Mouse (Mus musculus): ENCODE data around the gene Gm5726. TPM values are rescaled to one million over a fixed set of nuclear protein-coding genes. Genes with fewer than 3 reads are reported as not detected.

Gm5726 gene
- not detected in 2 replicates for polyA plus RNA-seq (2015; fragmentation: Nextera tagmentation; extraction: Ambion mirVana)

GRCm38 (mm10) chr7:20545657-20546056 is at the start of gene Gm5726:
Gene Gm5726, minus strand, starts transcription at chr7:20545757.

GRCm38 (mm10) chr7:20576141-20576540 is 30.6 kb upstream of the Gm5726 start, which contains the start of gene Gm4141:
Gene Gm4141, minus strand, starts transcription at chr7:20576241.

GRCm38 (mm10) chr7:20533537-20533936 is 12.0 kb downstream of the Gm5726 start, which contains the start of gene Vmn1r104:
Gene Vmn1r104, plus strand, starts transcription at chr7:20533837.

GRCm38 (mm10) chr7:20510434-20510833 is 35.1 kb downstream of the Gm5726 start, which contains the start of gene Vmn1r103:
Gene Vmn1r103, minus strand, starts transcription at chr7:20510534.

Other genes with a start within 250 kb of the Gm5726 start
- not detected in 2 replicates for gene Gm4133, start 211.7 kb downstream of the Gm5726 start, polyA plus RNA-seq (2015; fragmentation: Nextera tagmentation; extraction: Ambion mirVana)
- not detected in 2 replicates for gene Gm5728, start 170.3 kb downstream of the Gm5726 start, polyA plus RNA-seq (2015; fragmentation: Nextera tagmentation; extraction: Ambion mirVana)
- not detected in 2 replicates for gene Vmn1r100, start 127.8 kb downstream of the Gm5726 start, polyA plus RNA-seq (2015; fragmentation: Nextera tagmentation; extraction: Ambion mirVana)
- gene Vmn1r101, start 103.2 kb downstream of the Gm5726 start, polyA plus RNA-seq (2015; fragmentation: Nextera tagmentation; extraction: Ambion mirVana), result not detected in 2 replicates
- not detected in 2 replicates for gene Gm10670, start 70.8 kb downstream of the Gm5726 start, polyA plus RNA-seq (2015; fragmentation: Nextera tagmentation; extraction: Ambion mirVana)
- gene Vmn1r103, start 35.2 kb downstream of the Gm5726 start, polyA plus RNA-seq (2015; fragmentation: Nextera tagmentation; extraction: Ambion mirVana), result not detected in 2 replicates
- gene Vmn1r104, start 11.9 kb downstream of the Gm5726 start, polyA plus RNA-seq (2015; fragmentation: Nextera tagmentation; extraction: Ambion mirVana), result not detected in 2 replicates
- not detected in 2 replicates for gene Gm4141, start 30.5 kb upstream of the Gm5726 start, polyA plus RNA-seq (2015; fragmentation: Nextera tagmentation; extraction: Ambion mirVana)
- not detected in 2 replicates for gene Gm4513, start 53.3 kb upstream of the Gm5726 start, polyA plus RNA-seq (2015; fragmentation: Nextera tagmentation; extraction: Ambion mirVana)
- gene Vmn1r107, start 123.2 kb upstream of the Gm5726 start, polyA plus RNA-seq (2015; fragmentation: Nextera tagmentation; extraction: Ambion mirVana), result not detected in 2 replicates
- gene Vmn1r111, start 157.5 kb upstream of the Gm5726 start, polyA plus RNA-seq (2015; fragmentation: Nextera tagmentation; extraction: Ambion mirVana), result not detected in 2 replicates
- not detected in 2 replicates for gene Gm10668, start 184.9 kb upstream of the Gm5726 start, polyA plus RNA-seq (2015; fragmentation: Nextera tagmentation; extraction: Ambion mirVana)
- not detected in 2 replicates for gene Vmn1r112, start 225.4 kb upstream of the Gm5726 start, polyA plus RNA-seq (2015; fragmentation: Nextera tagmentation; extraction: Ambion mirVana)
- not detected in 2 replicates for gene Vmn1r113, start 241.5 kb upstream of the Gm5726 start, polyA plus RNA-seq (2015; fragmentation: Nextera tagmentation; extraction: Ambion mirVana)

All from skeletal muscle tissue, postnatal 0 days (tissue).